Mouse (Mus musculus) embryonic facial prominence, embryonic 15.5 days (tissue): ENCODE data around the gene Tppp3. TPM values are rescaled to one million over a fixed set of nuclear protein-coding genes. Genes with fewer than 3 reads are reported as not detected.

Experiments
- ATAC-seq: fragments of 200-750 bp; cut with Nextera tagmentation; 2 replicates; pipeline ENCODE4 v1.8.0; 2017; ENCODE audit warnings: low read depth, moderate TSS enrichment; ENCODE audit not compliant: insufficient number of reproducible peaks, low FRiP score, low TSS enrichment
- H3K27ac ChIP-seq: fragments of 300-500 bp; sonication (generic); replicated peaks from 2 replicates; pipeline ENCODE4 v1.5.1; 2015; ENCODE audit warnings: mild to moderate bottlenecking, inconsistent platforms
- H3K27me3 ChIP-seq: fragments of 300-500 bp; sonication (generic); 2 replicates; pipeline ENCODE4 v1.6.1; 2015; ENCODE audit warnings: inconsistent platforms
- H3K36me3 ChIP-seq: fragments of 300-500 bp; sonication (generic); 2 replicates; pipeline ENCODE4 v1.6.1; 2015; ENCODE audit warnings: mild to moderate bottlenecking, inconsistent platforms
- H3K4me1 ChIP-seq: fragments of 300-500 bp; sonication (generic); 2 replicates; pipeline ENCODE4 v1.6.1; 2015; ENCODE audit warnings: inconsistent platforms
- H3K4me2 ChIP-seq: fragments of 300-500 bp; sonication (generic); replicated peaks from 2 replicates; pipeline ENCODE4 v1.6.1; 2015; ENCODE audit warnings: mild to moderate bottlenecking, inconsistent platforms
- H3K4me3 ChIP-seq: fragments of 300-500 bp; sonication (generic); replicated peaks from 2 replicates; pipeline ENCODE4 v1.5.1; 2015; ENCODE audit warnings: mild to moderate bottlenecking, inconsistent platforms
- H3K9ac ChIP-seq: fragments of 300-500 bp; sonication (generic); 2 replicates; pipeline ENCODE4 v1.6.1; 2015; ENCODE audit warnings: inconsistent platforms
- H3K9me3 ChIP-seq: fragments of 300-500 bp; sonication (generic); replicated peaks from 2 replicates; pipeline ENCODE4 v1.6.1; 2016; ENCODE audit warnings: inconsistent platforms
- WGBS: fragments of 180-500 bp; shearing (Covaris S2); methylation state at CpG from one replicate; pipeline ENCODE4 v1.1.7; 2015; 5-methylcytosine and 5-hydroxymethylcytosine counted together
- polyA plus RNA-seq: library from polyadenylated mRNA; unstranded; fragments of >200 nt; fragmentation: Nextera tagmentation; extraction: Ambion mirVana; gene quantifications from 2 replicates; pipeline ENCODE4 v1.2.1, GENCODE M21; 2015

Gene Tppp3
- polyA plus RNA-seq, 1 experiment from 2014 or later: 180 TPM

- Histone ChIP-seq H3K4me2 (no peak overlapping the region), H3K27ac (no peak overlapping the region), H3K36me3 (no peaks in the 10 kb centered on the region), H3K27me3 (peaks cover 3% of the 10 kb centered on the region; the same call in 1 of the 2 replicates), H3K4me1 (peaks cover 3% of the 10 kb centered on the region; the same call in 1 of the 2 replicates), H3K9me3 (no peaks in the 10 kb centered on the region), H3K9ac (no peak overlapping the region), H3K4me3 (no peak overlapping the region)
- no peak for ATAC-seq
- 34% methylated on average over 11 of the region's 11 CpGs for WGBS
Observed at GRCm38 (mm10) chr8:105445296-105446126, 25.8 kb downstream of the Tppp3 start.

DNA sequence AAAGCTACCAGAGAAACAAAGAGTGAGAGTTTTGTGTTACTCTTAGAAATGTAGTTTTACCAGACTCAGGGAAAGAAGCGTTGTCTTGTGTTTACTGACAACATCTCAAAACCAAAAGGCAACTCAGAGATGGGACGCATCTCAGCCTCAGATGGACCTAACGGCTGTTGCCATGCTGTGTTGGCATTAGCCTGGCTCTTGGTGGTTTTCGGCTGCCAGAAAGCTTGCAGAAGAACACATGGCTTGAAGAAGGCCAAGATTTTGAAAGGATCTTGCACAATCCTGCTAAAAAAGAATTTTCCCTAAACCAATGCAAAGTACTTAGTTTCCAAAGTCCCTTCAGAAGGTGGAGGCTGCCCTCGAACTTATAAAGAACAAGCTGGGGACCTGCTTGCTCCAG is 28.7 kb downstream of the Tppp3 start:
- Histone ChIP-seq H3K36me3 (no peaks in the 10 kb centered on the region), H3K27ac (no peak overlapping the region), H3K27me3 (peaks cover 3% of the 10 kb centered on the region; the same call in 1 of the 2 replicates), H3K4me1 (peaks cover 3% of the 10 kb centered on the region; the same call in 1 of the 2 replicates), H3K9ac (no peak overlapping the region), H3K4me3 (no peak overlapping the region), H3K9me3 (no peaks in the 10 kb centered on the region), H3K4me2 (no peak overlapping the region)
- ATAC-seq: no peak
- WGBS: 83% methylated on average over 5 of the region's 5 CpGs

GRCm38 (mm10) chr8:105441433-105441832 is 29.9 kb downstream of the Tppp3 start:
- no peaks in the 10 kb centered on the region for H3K36me3 ChIP-seq
- H3K4me2 ChIP-seq: no peak overlapping the region
- no peak overlapping the region for H3K27ac ChIP-seq
- 8% methylated on average over 6 of the region's 6 CpGs for WGBS
- H3K4me1 ChIP-seq: peaks cover 3% of the 10 kb centered on the region; the same call in 1 of the 2 replicates
- no peak overlapping the region for H3K9ac ChIP-seq
- H3K27me3 ChIP-seq: peaks cover 3% of the 10 kb centered on the region; the same call in 1 of the 2 replicates
- H3K9me3 ChIP-seq: no peaks in the 10 kb centered on the region
- H3K4me3 ChIP-seq: no peak overlapping the region
- no peak for ATAC-seq

GRCm38 (mm10) chr8:105438865-105439264 is 32.5 kb downstream of the Tppp3 start:
- Histone ChIP-seq H3K4me2 (no peak overlapping the region), H3K9ac (no peak overlapping the region), H3K9me3 (no peaks in the 10 kb centered on the region), H3K36me3 (no peaks in the 10 kb centered on the region), H3K27me3 (peaks cover 3% of the 10 kb centered on the region; the same call in 1 of the 2 replicates), H3K4me1 (no peaks in the 10 kb centered on the region), H3K4me3 (no peak overlapping the region), H3K27ac (no peak overlapping the region)
- WGBS: 35% methylated on average over 5 of the region's 5 CpGs
- ATAC-seq: no peak

- peaks cover 10% of the 10 kb centered on the region; the same call in 1 of the 2 replicates for H3K4me1 ChIP-seq
- no peak for ATAC-seq
- H3K4me3 ChIP-seq: no peak overlapping the region
- H3K9me3 ChIP-seq: no peaks in the 10 kb centered on the region
- H3K27me3 ChIP-seq: no peaks in the 10 kb centered on the region
- H3K27ac ChIP-seq: no peak overlapping the region
- no peak overlapping the region for H3K9ac ChIP-seq
- no peaks in the 10 kb centered on the region for H3K36me3 ChIP-seq
- no peak overlapping the region for H3K4me2 ChIP-seq
- WGBS: 85% methylated on average over 5 of the region's 5 CpGs
Observed at GRCm38 (mm10) chr8:105437078-105437748, 34.1 kb downstream of the Tppp3 start.

DNA sequence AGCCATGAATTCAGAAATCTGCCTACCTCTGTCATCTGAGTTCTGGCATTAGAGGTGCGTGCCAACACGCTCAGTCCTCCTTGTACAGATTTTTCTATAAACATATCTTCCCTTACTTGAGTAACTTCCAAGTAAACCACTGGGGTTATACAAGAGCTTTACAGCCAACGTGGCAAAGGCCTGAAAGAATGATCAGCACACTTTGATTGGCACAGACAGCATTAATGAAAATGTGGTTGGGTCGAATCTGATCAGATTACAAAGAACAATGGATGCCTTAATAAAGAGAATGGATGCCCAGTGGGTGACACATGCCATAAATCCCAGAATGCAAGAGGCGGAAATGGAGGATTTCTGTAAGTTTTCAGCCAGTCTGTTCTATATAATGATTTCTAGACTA is 35.1 kb downstream of the Tppp3 start:
- H3K27ac ChIP-seq: no peak overlapping the region
- H3K36me3 ChIP-seq: no peaks in the 10 kb centered on the region
- no peak overlapping the region for H3K4me3 ChIP-seq
- H3K4me2 ChIP-seq: no peak overlapping the region
- no peaks in the 10 kb centered on the region for H3K27me3 ChIP-seq
- ATAC-seq: no peak
- no peaks in the 10 kb centered on the region for H3K9me3 ChIP-seq
- H3K4me1 ChIP-seq: peaks cover 10% of the 10 kb centered on the region; the same call in 1 of the 2 replicates
- 62% methylated on average over 5 of the region's 5 CpGs for WGBS
- no peak overlapping the region for H3K9ac ChIP-seq

GRCm38 (mm10) chr8:105434136-105434535 is 37.2 kb downstream of the Tppp3 start:
- Histone ChIP-seq H3K4me2 (no peak overlapping the region), H3K27me3 (no peaks in the 10 kb centered on the region), H3K4me3 (no peak overlapping the region), H3K9ac (no peak overlapping the region), H3K9me3 (no peaks in the 10 kb centered on the region), H3K36me3 (no peaks in the 10 kb centered on the region), H3K4me1 (peaks cover 10% of the 10 kb centered on the region; the same call in 1 of the 2 replicates), H3K27ac (no peak overlapping the region)
- 68% methylated on average over 5 of the region's 5 CpGs for WGBS
- no peak for ATAC-seq

GRCm38 (mm10) chr8:105433511-105433910 is 37.8 kb downstream of the Tppp3 start:
- Histone ChIP-seq H3K4me2 (no peak overlapping the region), H3K4me1 (peaks cover 10% of the 10 kb centered on the region; the same call in 1 of the 2 replicates), H3K27ac (no peak overlapping the region), H3K4me3 (no peak overlapping the region), H3K9me3 (no peaks in the 10 kb centered on the region), H3K27me3 (no peaks in the 10 kb centered on the region), H3K9ac (no peak overlapping the region), H3K36me3 (no peaks in the 10 kb centered on the region)
- no peak for ATAC-seq
- 51% methylated on average over 5 of the region's 5 CpGs for WGBS

GRCm38 (mm10) chr8:105433021-105433420 is 38.3 kb downstream of the Tppp3 start:
- no peak overlapping the region for H3K27ac ChIP-seq
- no peak overlapping the region for H3K4me3 ChIP-seq
- H3K9ac ChIP-seq: no peak overlapping the region
- no peak for ATAC-seq
- no peaks in the 10 kb centered on the region for H3K36me3 ChIP-seq
- peaks cover 10% of the 10 kb centered on the region; the same call in 1 of the 2 replicates for H3K4me1 ChIP-seq
- H3K27me3 ChIP-seq: no peaks in the 10 kb centered on the region
- WGBS: 33% methylated on average over 6 of the region's 6 CpGs
- no peak overlapping the region for H3K4me2 ChIP-seq
- no peaks in the 10 kb centered on the region for H3K9me3 ChIP-seq

GRCm38 (mm10) chr8:105431743-105432515 is 39.4 kb downstream of the Tppp3 start:
- ATAC-seq: no peak
- 42% methylated on average over 7 of the region's 7 CpGs for WGBS
- no peaks in the 10 kb centered on the region for H3K36me3 ChIP-seq
- no peak overlapping the region for H3K27ac ChIP-seq
- no peak overlapping the region for H3K4me2 ChIP-seq
- no peaks in the 10 kb centered on the region for H3K27me3 ChIP-seq
- H3K4me3 ChIP-seq: no peak overlapping the region
- H3K9me3 ChIP-seq: no peaks in the 10 kb centered on the region
- H3K4me1 ChIP-seq: peaks cover 10% of the 10 kb centered on the region; the same call in 1 of the 2 replicates
- no peak overlapping the region for H3K9ac ChIP-seq

- Histone ChIP-seq H3K4me2 (no peak overlapping the region), H3K36me3 (no peaks in the 10 kb centered on the region), H3K9me3 (no peaks in the 10 kb centered on the region), H3K27ac (no peak overlapping the region), H3K27me3 (no peaks in the 10 kb centered on the region), H3K9ac (no peak overlapping the region), H3K4me3 (no peak overlapping the region), H3K4me1 (no peaks in the 10 kb centered on the region)
- no peak for ATAC-seq
- WGBS: 70% methylated on average over 6 of the region's 6 CpGs
Observed at GRCm38 (mm10) chr8:105426878-105427277, 44.4 kb downstream of the Tppp3 start.
